Mouse (Mus musculus) CH12.LX (cell line): ENCODE data around the gene Clcn7.

ENCODE experiments used
- CHD2 ChIP-seq: IDR thresholded peaks from 2 replicates; pipeline ENCODE4 v1.6.1; 2011; ENCODE audit warnings: low read length, improper control_type of control experiment
- CTCF ChIP-seq, 2 experiments: IDR thresholded peaks in 1 of 2; conservative IDR thresholded peaks in 1 of 2; 2 replicates each; pipeline ENCODE4 v1.5.1; 2011 to 2012; ENCODE audit warnings: low read depth in 2 of 2, low read length in 2 of 2, improper control_type of control experiment in 1 of 2, inconsistent platforms in 1 of 2, mild to moderate bottlenecking in 1 of 2, moderate library complexity in 1 of 2
- EP300 ChIP-seq: IDR thresholded peaks from 2 replicates; pipeline ENCODE4 v1.6.1; 2011; ENCODE audit warnings: low read length, improper control_type of control experiment
- GABPA ChIP-seq: IDR thresholded peaks from 2 replicates; pipeline ENCODE4 v1.6.1; 2012; ENCODE audit warnings: low read depth, low read length, improper control_type of control experiment, inconsistent platforms; ENCODE audit not compliant: insufficient replicate concordance
- IRF4 ChIP-seq: IDR thresholded peaks from 2 replicates; pipeline ENCODE4 v1.6.1; 2014; ENCODE audit warnings: low read depth, mild to moderate bottlenecking, inconsistent platforms, low read length, improper control_type of control experiment
- MAX ChIP-seq: IDR thresholded peaks from 2 replicates; pipeline ENCODE4 v1.6.1; 2011; ENCODE audit warnings: low read length, improper control_type of control experiment
- MXI1 ChIP-seq: IDR thresholded peaks from 2 replicates; pipeline ENCODE4 v1.6.1; 2011; ENCODE audit warnings: mild to moderate bottlenecking, low read depth, low read length, improper control_type of control experiment
- MYC ChIP-seq: IDR thresholded peaks from 2 replicates; pipeline ENCODE4 v1.6.1; 2011; ENCODE audit warnings: low read depth, mild to moderate bottlenecking, improper control_type of control experiment, low read length
- POLR2A ChIP-seq: IDR thresholded peaks from 2 replicates; pipeline ENCODE4 v1.6.1; 2011; ENCODE audit warnings: low read depth, mild to moderate bottlenecking, improper control_type of control experiment, low read length
- TBP ChIP-seq: conservative IDR thresholded peaks from 2 replicates; pipeline ENCODE4 v1.6.1; 2011; ENCODE audit warnings: low read depth, low read length, improper control_type of control experiment
- UBTF ChIP-seq: IDR thresholded peaks from 2 replicates; pipeline ENCODE4 v1.6.1; 2012; ENCODE audit warnings: low read depth, mild to moderate bottlenecking, inconsistent platforms, low read length, improper control_type of control experiment, moderate library complexity
- USF1 ChIP-seq: IDR thresholded peaks from 2 replicates; pipeline ENCODE4 v1.6.1; 2014; ENCODE audit warnings: low read depth, mild to moderate bottlenecking, inconsistent platforms, low read length, improper control_type of control experiment

DNA sequence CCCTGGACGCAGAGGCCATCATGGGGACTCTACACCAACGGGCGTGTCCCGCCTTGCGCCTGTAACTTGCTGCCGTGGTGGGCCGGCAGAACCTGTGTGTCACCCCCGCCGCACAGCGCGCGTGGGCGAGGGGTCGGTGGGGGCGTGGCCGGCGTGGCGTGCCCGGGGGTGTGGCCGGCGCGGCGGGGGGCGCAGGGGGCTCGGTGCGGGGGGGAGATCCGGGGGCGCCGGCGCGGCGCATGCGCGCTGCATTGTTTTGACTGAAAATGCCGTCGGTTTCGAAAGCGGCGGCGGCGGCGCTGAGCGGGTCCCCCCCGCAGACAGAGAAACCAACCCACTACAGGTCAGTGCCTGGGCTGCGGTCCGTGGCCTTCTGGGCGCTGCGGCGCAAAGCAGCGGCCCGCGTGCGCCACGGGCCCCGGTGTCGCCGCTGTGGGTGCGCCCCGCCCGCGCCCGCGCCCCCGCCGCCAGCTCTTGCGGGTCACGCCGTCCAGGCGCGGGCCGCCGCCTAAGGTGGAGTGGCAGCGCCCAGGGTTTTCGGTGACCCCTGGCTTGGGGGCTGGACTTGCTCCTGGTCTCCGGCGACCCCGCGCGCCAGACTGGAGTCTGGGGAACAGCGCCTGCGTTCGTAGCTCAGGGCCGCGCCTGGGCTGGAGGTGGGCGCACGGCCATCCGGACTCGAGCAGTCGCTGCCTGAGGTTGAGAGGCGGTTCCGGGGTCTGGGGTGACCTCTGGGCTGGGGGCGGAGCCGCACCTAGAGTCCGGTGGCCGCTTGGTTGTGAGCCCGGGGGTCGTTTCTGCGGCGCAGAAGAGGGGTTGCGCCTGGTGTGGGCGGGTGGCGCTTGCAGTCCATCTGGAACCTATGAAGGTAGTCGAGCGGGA, 55.2 kb downstream of the Clcn7 start, which contains the start of gene Unkl:
- no peak for TF ChIP-seq TBP
- TF ChIP-seq CTCF (conservative IDR thresholded peaks at IDR 0.05 in 1 of 2, IDR thresholded peaks at IDR 0.05 in 1 of 2; ENCODE audit: low read depth in 2 of 2, low read length in 2 of 2) = no peak
- no peak; the same call in 1 of the 2 replicates for TF ChIP-seq IRF4
- peak; percentile 38; the same call in 1 of the 2 replicates for TF ChIP-seq POLR2A
- TF ChIP-seq CHD2 = no peak
- TF ChIP-seq MAX = no peak
- no peak for TF ChIP-seq UBTF
- no peak for TF ChIP-seq USF1
- no peak for TF ChIP-seq EP300
- TF ChIP-seq MXI1 = peak; percentile 51
- no peak for TF ChIP-seq MYC
- TF ChIP-seq GABPA = no peak
